Mouse (Mus musculus): Measurements from ENCODE around the gene Cldn10.

The Cldn10 gene

GRCm38 (mm10) chr14:118868102-118868724 is 80.5 kb downstream of the Cldn10 start:
- DNase-seq: no peak

GRCm38 (mm10) chr14:118869712-118870111 is 82.0 kb downstream of the Cldn10 start:
- no peak for DNase-seq

- DNase-seq: no peak
Measured at GRCm38 (mm10) chr14:118874126-118874525, 86.4 kb downstream of the Cldn10 start.

GRCm38 (mm10) chr14:118874786-118875415 is 87.2 kb downstream of the Cldn10 start:
- no peak for DNase-seq

- no peak for DNase-seq
Measured at GRCm38 (mm10) chr14:118878346-118878910, 90.7 kb downstream of the Cldn10 start.

- no peak for DNase-seq
Measured at GRCm38 (mm10) chr14:118880696-118881095, 93.0 kb downstream of the Cldn10 start.

GRCm38 (mm10) chr14:118883344-118884249 is 95.9 kb downstream of the Cldn10 start:
- DNase-seq: no peak

DNA sequence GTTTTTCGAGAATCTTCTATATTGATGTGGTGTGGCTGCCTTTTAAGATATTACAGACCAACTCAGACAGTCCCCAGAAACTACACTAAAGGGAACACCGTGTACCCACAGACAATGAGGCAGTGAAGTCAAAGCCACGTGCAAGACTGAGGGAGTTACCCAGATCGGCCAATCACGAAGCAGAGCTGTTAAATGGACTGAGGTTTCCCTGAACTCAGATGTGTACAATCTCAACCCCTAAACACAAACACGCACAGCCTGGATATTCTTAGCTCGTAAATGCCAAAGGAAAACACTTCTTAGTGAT is 96.5 kb downstream of the Cldn10 start:
- no peak for DNase-seq

GRCm38 (mm10) chr14:118890101-118890500 is 102.4 kb downstream of the Cldn10 start:
- no peak for DNase-seq

DNA sequence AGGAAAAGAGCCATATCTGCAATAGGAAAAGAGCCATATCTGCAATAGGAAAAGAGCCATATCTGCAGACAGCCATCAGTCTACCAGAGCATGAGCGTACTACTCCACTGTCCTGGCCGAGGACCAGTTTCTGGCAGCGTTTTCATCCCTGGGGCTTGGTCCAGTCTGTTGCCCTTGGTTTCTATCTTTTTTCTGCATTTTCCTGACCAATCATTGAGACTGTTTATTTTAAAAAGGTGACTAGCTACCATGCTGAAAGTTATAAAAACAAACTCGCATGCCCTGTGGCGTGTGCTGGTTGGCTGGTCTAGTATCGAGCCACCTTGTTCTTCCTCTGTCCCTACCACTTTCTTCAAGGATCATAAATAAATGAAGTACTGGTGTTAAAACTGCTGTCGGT is 107.5 kb downstream of the Cldn10 start:
- no peak for DNase-seq

DNA sequence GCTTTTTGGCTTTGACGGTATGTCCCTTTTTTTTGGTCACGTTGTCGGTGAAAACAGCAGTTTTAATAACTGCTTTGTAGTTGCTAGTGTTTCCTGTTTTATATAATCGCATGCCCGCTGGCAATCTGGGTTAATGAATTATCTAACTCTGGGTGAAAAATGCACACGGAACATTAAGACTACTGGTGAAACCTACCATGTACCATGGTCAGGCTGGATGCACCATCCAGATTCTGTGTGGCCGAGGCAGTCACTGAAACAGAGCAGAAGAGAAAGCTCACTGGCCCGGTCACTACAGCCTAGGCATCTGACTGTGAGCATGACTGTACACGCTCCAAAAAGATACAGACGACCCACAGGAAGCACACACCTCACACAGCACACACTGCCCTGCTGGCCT is 107.9 kb downstream of the Cldn10 start:
- DNase-seq: no peak

DNA sequence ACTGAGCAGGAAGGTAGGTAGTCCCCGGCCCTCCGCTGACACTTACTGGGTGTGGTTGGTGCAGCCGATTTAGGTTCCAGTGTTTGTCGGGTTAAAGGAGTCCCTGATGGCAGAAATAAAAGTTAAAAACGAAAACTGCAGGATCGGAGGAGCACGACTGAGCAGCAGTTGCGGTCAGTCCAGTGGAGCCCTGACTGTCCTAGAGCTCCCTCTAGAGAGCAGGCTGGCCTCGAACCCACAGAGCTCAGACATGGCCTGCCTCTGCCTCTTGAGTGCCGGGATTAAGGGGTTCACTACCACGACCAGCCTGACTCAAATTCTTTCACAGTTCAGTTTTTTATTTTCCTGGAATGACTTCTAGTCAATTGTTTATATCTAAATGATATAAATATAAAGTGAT is 112.2 kb downstream of the Cldn10 start:
- DNase-seq: no peak

- DNase-seq: no peak
Measured at GRCm38 (mm10) chr14:118900911-118901310, 113.2 kb downstream of the Cldn10 start.

DNA sequence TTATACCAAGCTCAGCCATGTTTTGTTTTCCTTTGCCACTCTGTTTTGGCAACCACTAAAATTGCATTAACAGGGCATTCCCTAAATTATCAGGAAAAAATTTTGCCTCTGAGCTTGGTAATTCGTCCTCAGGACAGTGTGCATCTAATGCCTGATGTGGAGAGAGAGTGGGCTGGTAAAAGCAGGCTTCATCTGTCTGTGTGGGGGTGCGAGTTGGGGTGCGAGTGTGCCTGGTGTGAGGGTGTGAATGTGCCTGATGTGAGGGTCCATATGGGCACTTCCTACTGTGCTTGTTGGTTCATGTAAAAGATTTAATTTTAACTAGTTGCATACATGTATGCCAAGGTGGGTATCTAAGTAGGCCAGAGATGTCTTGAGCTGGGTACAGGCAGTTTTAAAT is 115.7 kb downstream of the Cldn10 start:
- no peak for DNase-seq

- peak; percentile 88 for DNase-seq
Measured at GRCm38 (mm10) chr14:118903867-118904562, 116.3 kb downstream of the Cldn10 start.

- no peak for DNase-seq
Measured at GRCm38 (mm10) chr14:118907592-118907991, 119.9 kb downstream of the Cldn10 start.

DNA sequence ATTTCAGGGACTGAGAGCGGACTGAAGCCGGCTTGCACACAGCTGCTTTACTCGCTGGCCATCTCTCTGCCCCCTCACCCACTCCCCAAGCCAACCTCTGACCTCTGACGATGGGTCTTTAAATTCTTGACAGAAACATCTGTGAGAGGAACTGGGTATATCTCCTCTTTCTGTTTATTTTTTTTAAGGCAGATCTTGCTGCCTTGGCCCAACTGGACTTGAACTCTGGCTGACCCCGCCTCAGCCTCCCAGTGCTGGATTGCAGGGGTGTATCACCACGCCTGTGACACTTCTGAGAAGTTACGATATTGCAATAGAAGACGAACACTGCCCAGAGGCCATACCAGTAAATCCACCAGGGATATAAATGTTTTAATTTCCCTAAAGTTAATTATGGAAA is 122.2 kb downstream of the Cldn10 start:
- no peak for DNase-seq

DNA sequence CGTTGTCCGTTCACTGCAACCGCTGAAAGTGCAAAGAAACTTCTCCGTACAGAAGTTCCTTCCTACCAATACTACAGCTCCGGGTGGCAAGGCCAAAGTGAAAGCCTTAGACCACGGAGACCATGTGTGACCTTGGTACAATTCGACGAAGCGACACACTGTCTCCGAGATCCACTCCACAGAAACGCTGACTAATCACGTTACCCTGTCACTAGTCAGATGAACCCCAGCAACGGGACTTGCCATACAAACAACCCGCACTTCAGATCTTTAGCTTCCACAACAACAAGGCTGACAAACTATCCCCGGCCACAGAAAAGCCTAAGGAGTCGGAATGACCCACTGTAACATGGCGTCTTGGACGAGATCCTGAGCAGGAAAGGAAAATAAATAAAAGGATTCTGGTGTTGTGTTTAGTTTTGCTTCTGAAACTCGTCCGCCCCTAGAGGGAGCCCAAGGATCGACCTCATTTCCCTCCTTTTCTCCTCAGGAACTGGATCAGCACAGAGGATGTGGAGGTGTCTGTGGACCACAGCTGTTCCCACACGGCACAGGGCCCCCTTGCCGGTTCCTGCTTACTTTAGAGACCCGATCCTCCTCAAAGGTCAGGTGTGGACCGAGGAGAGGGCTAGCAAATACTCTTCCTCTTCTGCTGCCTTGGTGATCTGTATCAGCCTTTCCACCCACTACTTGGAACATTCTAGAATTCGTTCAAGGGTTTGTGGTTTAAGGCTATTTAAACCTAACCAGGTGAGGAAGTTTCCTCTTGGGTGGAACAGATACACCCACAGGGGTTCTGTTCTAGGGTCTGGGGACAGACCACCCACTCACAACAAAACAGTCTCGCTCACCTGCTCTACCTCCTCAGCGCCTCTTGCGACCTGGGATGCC is 122.9 kb downstream of the Cldn10 start:
- peak; percentile 64 for DNase-seq

DNA sequence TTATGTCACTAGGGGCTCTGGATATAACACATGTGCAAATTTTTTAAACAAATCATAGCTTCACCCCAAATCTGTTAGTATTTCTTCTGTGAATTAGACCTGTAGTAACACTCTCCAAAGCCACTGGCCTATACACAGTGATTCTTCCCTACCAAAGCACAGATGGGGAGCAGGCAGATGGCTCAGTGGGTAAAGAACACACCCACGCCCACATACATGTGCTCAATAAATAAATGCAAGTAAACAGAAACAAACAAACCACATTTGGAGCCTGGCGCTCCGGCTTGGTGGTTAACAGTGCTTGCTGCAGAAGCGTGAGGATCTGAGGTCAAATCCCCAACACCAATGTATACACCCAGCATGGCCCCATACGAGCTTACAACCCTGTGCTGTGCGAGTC is 123.8 kb downstream of the Cldn10 start:
- no peak for DNase-seq

DNA sequence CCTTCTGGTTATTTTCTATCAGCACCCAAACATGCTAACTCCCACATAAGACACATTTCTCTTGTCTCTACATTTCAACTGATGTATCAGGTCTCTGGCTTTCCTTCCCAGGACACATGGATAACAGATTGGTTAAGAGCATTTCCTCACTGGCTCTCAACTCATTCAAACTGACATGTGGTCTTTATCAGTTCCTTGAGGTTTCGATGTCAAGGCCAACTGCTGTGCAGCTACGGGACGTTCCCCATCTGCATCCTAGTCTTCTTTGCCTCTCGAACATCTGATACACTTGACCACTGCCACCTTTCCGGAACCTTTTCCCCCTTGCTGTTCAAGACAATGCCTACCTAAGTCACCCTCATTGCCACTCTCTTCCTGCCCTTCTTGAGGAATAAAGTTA is 125.9 kb downstream of the Cldn10 start:
- no peak for DNase-seq

GRCm38 (mm10) chr14:118919025-118919424 is 131.3 kb downstream of the Cldn10 start:
- DNase-seq: peak; percentile 60

GRCm38 (mm10) chr14:118920654-118921053 is 132.9 kb downstream of the Cldn10 start:
- no peak for DNase-seq

Measured in retina, postnatal 1 day (tissue).